Mouse (Mus musculus) intestine, embryonic 16.5 days (tissue): ENCODE data around the gene Pde8b. TPM values are rescaled to one million over a fixed set of nuclear protein-coding genes. Genes with fewer than 3 reads are reported as not detected.
"Not testable (repeated sequence)": the region's sequence is repeated elsewhere in the genome, so short reads cannot be mapped to it uniquely, and the experiment has no call there.

ENCODE experiments used
- ATAC-seq: fragments of 200-750 bp; cut with Nextera tagmentation; 2 replicates; pipeline ENCODE4 v1.8.0; 2017; ENCODE audit warnings: moderate TSS enrichment, moderate library complexity
- H3K27ac ChIP-seq: fragments of 300-500 bp; sonication (generic); 2 replicates; pipeline ENCODE4 v1.5.1; 2014; ENCODE audit warnings: mild to moderate bottlenecking, low read length
- H3K27me3 ChIP-seq: fragments of 300-500 bp; sonication (generic); replicated peaks from 2 replicates; pipeline ENCODE4 v1.6.1; 2014; ENCODE audit warnings: low read length, control low read depth, mixed read lengths; ENCODE audit not compliant: control insufficient read depth, insufficient read depth
- H3K36me3 ChIP-seq: fragments of 300-500 bp; sonication (generic); 2 replicates; pipeline ENCODE4 v1.6.1; 2014; ENCODE audit warnings: low read length, control low read depth; ENCODE audit not compliant: control insufficient read depth, insufficient read depth
- H3K4me1 ChIP-seq: fragments of 300-500 bp; sonication (generic); 2 replicates; pipeline ENCODE4 v1.6.1; 2014; ENCODE audit warnings: low read length, control low read depth, mixed read lengths; ENCODE audit not compliant: control insufficient read depth, insufficient read depth
- H3K4me2 ChIP-seq: fragments of 300-500 bp; sonication (generic); 2 replicates; pipeline ENCODE4 v1.6.1; 2014; ENCODE audit warnings: low read depth, low read length, control low read depth
- H3K4me3 ChIP-seq: fragments of 300-500 bp; sonication (generic); 2 replicates; pipeline ENCODE4 v1.5.1; 2014; ENCODE audit warnings: mild to moderate bottlenecking, low read length
- H3K9ac ChIP-seq: fragments of 300-500 bp; sonication (generic); 2 replicates; pipeline ENCODE4 v1.6.1; 2014; ENCODE audit warnings: low read depth, low read length
- H3K9me3 ChIP-seq: fragments of 300-500 bp; sonication (generic); 2 replicates; pipeline ENCODE4 v1.6.1; 2016; ENCODE audit warnings: low read length, control low read depth; ENCODE audit not compliant: control insufficient read depth
- WGBS: fragments of 180-500 bp; shearing (Covaris S2); extraction: QIAGEN DNeasy Blood & Tissue Kit; methylation state at CpG from one replicate; pipeline ENCODE4 v1.1.7; 2014; 5-methylcytosine and 5-hydroxymethylcytosine counted together
- polyA plus RNA-seq: library from polyadenylated mRNA; unstranded; fragments of >200 nt; fragmentation: Nextera tagmentation; extraction: Ambion mirVana; gene quantifications from 2 replicates; pipeline ENCODE4 v1.2.1, GENCODE M21; 2015

Pde8b gene
- polyA plus RNA-seq, 1 experiment from 2014 or later, result 9.9 TPM

- 46% methylated on average over 2 of the region's 2 CpGs for WGBS
- H3K9me3 ChIP-seq, result no peaks in the 10 kb centered on the region
Observed at GRCm38 (mm10) chr13:95223427-95223772, 26.7 kb downstream of the Pde8b start.

GRCm38 (mm10) chr13:95222569-95223426, 27.3 kb downstream of the Pde8b start:
- Histone ChIP-seq H3K9ac (peak overlapping the region; percentile 76), H3K4me1 (peaks cover 6% of the 10 kb centered on the region; the same call in 1 of the 2 replicates), H3K4me3 (peak overlapping the region; percentile 76), H3K27me3 (peaks cover 13% of the 10 kb centered on the region; the same call in 1 of the 2 replicates), H3K27ac (no peak overlapping the region), H3K36me3 (no peaks in the 10 kb centered on the region), H3K4me2 (peak overlapping the region; percentile 99), H3K9me3 (no peaks in the 10 kb centered on the region)
- peak; percentile 85 for ATAC-seq
- 1% methylated on average over 70 of the region's 96 CpGs for WGBS

More at GRCm38 (mm10) chr13:95223427-95223772, 26.7 kb downstream of the Pde8b start:
- Histone ChIP-seq H3K4me3 (peak overlapping the region; percentile 76), H3K4me2 (peak overlapping the region; percentile 99; the same call in 1 of the 2 replicates), H3K27ac (no peak overlapping the region), H3K9ac (no peak overlapping the region), H3K36me3 (no peaks in the 10 kb centered on the region), H3K4me1 (peaks cover 6% of the 10 kb centered on the region; the same call in 1 of the 2 replicates), H3K27me3 (peaks cover 13% of the 10 kb centered on the region; the same call in 1 of the 2 replicates)
- ATAC-seq, result no peak

- Histone ChIP-seq H3K9ac (peak overlapping the region; percentile 76), H3K9me3 (no peaks in the 10 kb centered on the region), H3K4me2 (peak overlapping the region; percentile 99), H3K27me3 (peaks cover 13% of the 10 kb centered on the region; the same call in 1 of the 2 replicates), H3K27ac (no peak overlapping the region), H3K4me3 (peak overlapping the region; percentile 76), H3K36me3 (no peaks in the 10 kb centered on the region), H3K4me1 (peaks cover 6% of the 10 kb centered on the region; the same call in 1 of the 2 replicates)
- 7% methylated on average over 24 of the region's 24 CpGs for WGBS
- peak; percentile 31; the same call in 1 of the 2 replicates for ATAC-seq
Observed at GRCm38 (mm10) chr13:95221882-95222568, 28.1 kb downstream of the Pde8b start.

- ATAC-seq, H3K27me3 ChIP-seq: not testable (repeated sequence)
Observed at GRCm38 (mm10) chr13:95215661-95216170, 34.4 kb downstream of the Pde8b start.

GRCm38 (mm10) chr13:95212320-95212719, 37.8 kb downstream of the Pde8b start:
- no peak overlapping the region for H3K9ac ChIP-seq
- no peaks in the 10 kb centered on the region for H3K27me3 ChIP-seq
- WGBS, result 71% methylated on average over 5 of the region's 5 CpGs
- ATAC-seq, result no peak
- H3K36me3 ChIP-seq, result no peaks in the 10 kb centered on the region
- no peak overlapping the region for H3K4me2 ChIP-seq
- H3K4me3 ChIP-seq, result no peak overlapping the region
- H3K9me3 ChIP-seq, result no peaks in the 10 kb centered on the region
- no peaks in the 10 kb centered on the region for H3K4me1 ChIP-seq
- H3K27ac ChIP-seq, result no peak overlapping the region

More at GRCm38 (mm10) chr13:95215661-95216170, 34.4 kb downstream of the Pde8b start:
- H3K4me2 ChIP-seq, H3K9ac ChIP-seq, H3K4me1 ChIP-seq, H3K36me3 ChIP-seq, H3K27ac ChIP-seq, H3K9me3 ChIP-seq, H3K4me3 ChIP-seq: not testable (repeated sequence)
- WGBS, result 42% methylated on average over 1 of the region's 1 CpGs

- H3K36me3 ChIP-seq, H3K9ac ChIP-seq, H3K27ac ChIP-seq, H3K27me3 ChIP-seq, ATAC-seq, H3K4me1 ChIP-seq, H3K9me3 ChIP-seq, H3K4me3 ChIP-seq, H3K4me2 ChIP-seq: not testable (repeated sequence)
- WGBS, result 78% methylated on average over 7 of the region's 7 CpGs
Observed at GRCm38 (mm10) chr13:95207301-95207700, 42.8 kb downstream of the Pde8b start.

- Histone ChIP-seq H3K27ac (no peak overlapping the region), H3K4me3 (no peak overlapping the region), H3K4me2 (no peak overlapping the region), H3K27me3 (no peaks in the 10 kb centered on the region), H3K36me3 (no peaks in the 10 kb centered on the region), H3K4me1 (no peaks in the 10 kb centered on the region), H3K9ac (no peak overlapping the region), H3K9me3 (no peaks in the 10 kb centered on the region)
- WGBS, result 92% methylated on average over 3 of the region's 3 CpGs
- no peak for ATAC-seq
Observed at GRCm38 (mm10) chr13:95202151-95202758, 47.9 kb downstream of the Pde8b start.

- 58% methylated on average over 8 of the region's 8 CpGs for WGBS
Observed at GRCm38 (mm10) chr13:95200817-95201216, 49.3 kb downstream of the Pde8b start.

GRCm38 (mm10) chr13:95200036-95200435, 50.1 kb downstream of the Pde8b start:
- no peak overlapping the region for H3K27ac ChIP-seq
- H3K9ac ChIP-seq, result no peak overlapping the region
- no peaks in the 10 kb centered on the region for H3K36me3 ChIP-seq
- H3K27me3 ChIP-seq, result no peaks in the 10 kb centered on the region
- no peaks in the 10 kb centered on the region for H3K4me1 ChIP-seq
- no peak for ATAC-seq
- no peak overlapping the region for H3K4me2 ChIP-seq
- no peak overlapping the region for H3K4me3 ChIP-seq
- no peaks in the 10 kb centered on the region for H3K9me3 ChIP-seq

More at GRCm38 (mm10) chr13:95200817-95201216, 49.3 kb downstream of the Pde8b start:
- ATAC-seq, result no peak
- H3K4me2 ChIP-seq, result no peak overlapping the region
- no peaks in the 10 kb centered on the region for H3K4me1 ChIP-seq
- no peaks in the 10 kb centered on the region for H3K36me3 ChIP-seq
- H3K9ac ChIP-seq, result no peak overlapping the region
- H3K27ac ChIP-seq, result no peak overlapping the region
- H3K9me3 ChIP-seq, result no peaks in the 10 kb centered on the region
- H3K4me3 ChIP-seq, result no peak overlapping the region
- H3K27me3 ChIP-seq, result no peaks in the 10 kb centered on the region
